ENCODE assay signal across 7 mouse cellular contexts in the genomic region with DNA sequence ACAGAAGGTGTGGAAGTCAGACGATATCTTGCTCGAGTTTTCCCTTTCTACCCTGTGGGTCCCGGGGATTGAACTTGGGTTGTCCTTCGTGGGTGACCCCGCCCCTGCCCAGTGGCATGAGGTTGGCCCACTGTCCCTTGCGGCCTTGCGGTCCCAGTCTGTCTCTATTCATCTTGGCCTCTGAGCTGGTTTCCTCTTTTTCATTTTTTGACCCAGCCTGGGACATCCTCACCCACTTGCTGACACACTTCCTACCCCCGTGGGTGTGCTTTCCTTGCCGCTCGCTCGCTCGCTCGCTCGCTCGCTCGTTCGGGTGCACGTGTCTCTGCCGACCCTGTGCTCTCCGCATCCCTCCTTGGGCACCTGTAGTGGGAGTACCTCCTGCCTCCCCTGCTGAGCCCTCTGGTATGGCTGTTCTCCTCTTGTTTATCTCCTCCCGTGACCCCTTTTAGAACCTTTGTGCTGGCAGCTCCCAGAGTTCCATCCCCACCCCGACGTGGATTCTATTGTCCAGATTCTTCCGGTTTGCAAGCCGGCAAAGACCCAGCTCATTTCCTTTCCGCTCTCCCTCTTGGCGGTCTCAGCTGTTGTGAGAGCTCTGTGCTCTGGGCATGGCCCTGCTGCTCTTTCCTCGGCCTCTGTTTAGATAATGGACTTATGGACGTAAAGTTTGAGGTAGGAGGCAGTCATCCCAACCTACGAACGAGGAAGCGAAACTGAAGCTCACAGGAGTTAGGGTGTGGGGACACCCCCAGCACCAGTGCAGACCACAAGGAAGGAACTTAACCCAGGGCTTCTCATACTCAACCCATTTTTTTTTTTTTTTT. TPM values are rescaled to one million over a fixed set of nuclear protein-coding genes. Genes with fewer than 3 reads are reported as not detected.
DNase-seq lines count a peak whose midpoint lies in the region; ATAC-seq and TF ChIP-seq lines count a peak whose summit lies in the region.

No protein-coding gene starts in this region.

- H3K36me3 ChIP-seq in heart, adult 2 months (ENCODE audit: control insufficient read depth, insufficient read depth, low read length): no peaks in the 10 kb centered on the region; the same call in none of the 2 replicates

- peaks cover 12% of the 10 kb centered on the region for H3K79me2 ChIP-seq in heart, adult 2 months (replicated peaks; ENCODE audit: control insufficient read depth, insufficient read depth, low read length)

- peak; percentile 37; the same call in 1 of the 2 replicates for TF ChIP-seq POLR2A in heart, adult 2 months (IDR thresholded peaks at IDR 0.05; ENCODE audit: insufficient read depth, low read depth, low read length)

- peak overlapping the region; percentile 25 for H3K9ac ChIP-seq in heart, adult 2 months (ENCODE audit: low read depth, low read length)

- TF ChIP-seq CTCF in heart, adult 2 months (IDR thresholded peaks at IDR 0.05): no peak

- peak overlapping the region; percentile 93 for H3K27ac ChIP-seq in heart, adult 2 months

- TF ChIP-seq EP300 in heart, adult 2 months (IDR thresholded peaks at IDR 0.05; ENCODE audit: insufficient read depth, low read depth, low read length): peak; percentile 60; the same call in 1 of the 2 replicates

- no peaks in the 10 kb centered on the region for H3K27me3 ChIP-seq in heart, adult 2 months (ENCODE audit: control insufficient read depth, insufficient read depth, low read length)

- peaks cover 39% of the 10 kb centered on the region for H3K4me1 ChIP-seq in heart, adult 2 months (ENCODE audit: control insufficient read depth, insufficient read depth, low read length)

- ATAC-seq in erythroid progenitor cell, adult 5-6 weeks (replicated peaks; ENCODE audit: low FRiP score, poor library complexity, severe bottlenecking): no peak

- 37% methylated on average over 32 of the region's 32 CpGs for WGBS in heart, adult 2 months

- intact Hi-C loops in heart, adult 2 months (cut with DNase I): no loop called here
- intact Hi-C loops in left cerebral cortex, postnatal 4 days (cut with DNase I): no loop called here

- peak overlapping the region; percentile 28; the same call in 1 of the 2 replicates for H3K4me3 ChIP-seq in heart, adult 2 months

- DNase-seq in spleen, adult 18-20 months: peak; percentile 58 to 61
- DNase-seq in spleen, postnatal 14 days (ENCODE audit: low spot score in 2 of 2): no peak
- peak; percentile 75 to 82 for DNase-seq in heart, adult 2 months
- DNase-seq in kidney, postnatal 4 days: peak; percentile 31 to 63
- peak; percentile 70 for DNase-seq in naive thymus-derived CD4-positive, alpha-beta T cell, adult 2 months (ENCODE audit: low read depth)
- no peak for DNase-seq in left cerebral cortex, postnatal 4 days

RNA-seq across cellular contexts. Expression of a gene that starts 9.8 kb away (rescaled TPM):
- total RNA-seq in heart, adult 2 months (2021): 10 to 100 TPM; 35.9 to 37.1 TPM
- polyA plus RNA-seq in heart, adult 2 months (2012; rRNA removed): 51.9 and 56.5 TPM in 2 replicates
- total RNA-seq in erythroid progenitor cell, adult 5-6 weeks (2015; ENCODE audit: low replicate concordance): 18.9 and 24.5 TPM in 2 replicates
- 11.1 and 21.2 TPM in 2 replicates for total RNA-seq in erythroid progenitor cell, adult 5-6 weeks (2017; ENCODE audit: low replicate concordance)
- total RNA-seq in left cerebral cortex, postnatal 4 days (2021): 10 to 100 TPM; 23.9 to 24.7 TPM

RNA-seq across cellular contexts. Expression of a gene that starts 31.8 kb away (rescaled TPM):
- total RNA-seq in heart, adult 2 months (2021): 10 to 100 TPM; 15.3 to 18.8 TPM
- polyA plus RNA-seq in heart, adult 2 months (2012; rRNA removed): 25.1 and 31.3 TPM in 2 replicates
- 1.8 TPM in 1 of 2 replicates, not detected in the other for total RNA-seq in erythroid progenitor cell, adult 5-6 weeks (2015; ENCODE audit: low replicate concordance)
- 3.3 TPM in 1 of 2 replicates, not detected in the other for total RNA-seq in erythroid progenitor cell, adult 5-6 weeks (2017; ENCODE audit: low replicate concordance)
- total RNA-seq in left cerebral cortex, postnatal 4 days (2021): 10 to 100 TPM; 28.4 to 31.5 TPM

RNA-seq across cellular contexts. Expression of a gene that starts 43.0 kb away (rescaled TPM):
- total RNA-seq in heart, adult 2 months (2021): 100 to 1,000 TPM; 587 to 705 TPM
- polyA plus RNA-seq in heart, adult 2 months (2012; rRNA removed): 1,240 and 1,274 TPM in 2 replicates
- 1,000 and 1,025 TPM in 2 replicates for total RNA-seq in erythroid progenitor cell, adult 5-6 weeks (2015; ENCODE audit: low replicate concordance)
- total RNA-seq in erythroid progenitor cell, adult 5-6 weeks (2017; ENCODE audit: low replicate concordance): 380 and 735 TPM in 2 replicates
- total RNA-seq in left cerebral cortex, postnatal 4 days (2021): 100 to 1,000 TPM; 657 to 680 TPM

RNA-seq across cellular contexts. Expression of a gene that starts 48.8 kb away (rescaled TPM):
- total RNA-seq in heart, adult 2 months (2021): 10 to 100 TPM; 34.2 to 40.1 TPM
- 21.5 and 34.6 TPM in 2 replicates for polyA plus RNA-seq in heart, adult 2 months (2012; rRNA removed)
- 9.4 and 17.6 TPM in 2 replicates for total RNA-seq in erythroid progenitor cell, adult 5-6 weeks (2015; ENCODE audit: low replicate concordance)
- 13.7 and 14.1 TPM in 2 replicates for total RNA-seq in erythroid progenitor cell, adult 5-6 weeks (2017; ENCODE audit: low replicate concordance)
- total RNA-seq in left cerebral cortex, postnatal 4 days (2021): 10 to 100 TPM; 85.8 to 87.0 TPM

RNA-seq across cellular contexts. Expression of a gene that starts 50.2 kb away (rescaled TPM):
- total RNA-seq in heart, adult 2 months (2021): not detected
- polyA plus RNA-seq in heart, adult 2 months (2012; rRNA removed): not detected in 2 replicates
- total RNA-seq in erythroid progenitor cell, adult 5-6 weeks (2015; ENCODE audit: low replicate concordance): not detected in 2 replicates
- total RNA-seq in erythroid progenitor cell, adult 5-6 weeks (2017; ENCODE audit: low replicate concordance): not detected in 2 replicates
- total RNA-seq in left cerebral cortex, postnatal 4 days (2021): not detected

Comparison
In these comparisons a context has a peak if more than half of its experiments do, and no peak if none do; other contexts are left out.
1. DNase-seq: peak in spleen, adult 18-20 months (2 of 2), heart, adult 2 months (2 of 2), kidney, postnatal 4 days (2 of 2) and naive thymus-derived CD4-positive, alpha-beta T cell, adult 2 months (single experiment); none in spleen, postnatal 14 days (0 of 2) and left cerebral cortex, postnatal 4 days (single experiment).